Mouse (Mus musculus): ENCODE measurements around the gene Hbb-bs.
"Not testable (repeated sequence)": the region's sequence is repeated elsewhere in the genome, so short reads cannot be mapped to it uniquely, and the experiment has no call there.

The Hbb-bs gene

DNA sequence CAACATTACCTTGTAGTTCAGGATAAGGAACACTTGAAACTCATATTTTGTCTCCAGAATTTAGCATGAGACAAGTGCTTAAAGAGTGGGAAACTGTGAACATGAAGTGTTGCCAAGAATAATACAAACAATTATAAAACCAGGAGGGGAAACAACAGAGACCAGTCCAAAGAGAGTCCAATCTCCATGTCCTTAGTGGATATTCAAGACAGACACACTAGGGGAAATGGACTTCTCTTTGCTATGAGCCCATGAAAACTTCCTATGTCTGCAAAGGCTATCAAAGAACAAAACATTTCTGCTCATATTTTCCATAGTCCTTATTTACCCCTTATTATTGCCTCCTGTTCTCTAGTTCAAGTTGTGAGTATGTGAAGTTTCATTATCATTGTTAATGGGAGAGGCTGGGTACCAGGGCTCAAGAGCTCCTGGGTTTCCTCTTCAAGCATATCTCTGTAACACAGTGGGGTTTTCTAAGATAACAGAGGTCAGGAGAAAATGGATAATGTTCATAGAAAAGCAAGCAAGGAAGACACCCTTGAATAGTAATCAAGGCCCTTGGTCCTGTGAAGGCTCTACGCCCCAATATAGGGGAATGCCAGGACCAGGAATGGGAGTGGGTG is 16.6 kb downstream of the Hbb-bs start:
- DNase-seq (ENCODE audit: low spot score in 2 of 2), result no peak

DNA sequence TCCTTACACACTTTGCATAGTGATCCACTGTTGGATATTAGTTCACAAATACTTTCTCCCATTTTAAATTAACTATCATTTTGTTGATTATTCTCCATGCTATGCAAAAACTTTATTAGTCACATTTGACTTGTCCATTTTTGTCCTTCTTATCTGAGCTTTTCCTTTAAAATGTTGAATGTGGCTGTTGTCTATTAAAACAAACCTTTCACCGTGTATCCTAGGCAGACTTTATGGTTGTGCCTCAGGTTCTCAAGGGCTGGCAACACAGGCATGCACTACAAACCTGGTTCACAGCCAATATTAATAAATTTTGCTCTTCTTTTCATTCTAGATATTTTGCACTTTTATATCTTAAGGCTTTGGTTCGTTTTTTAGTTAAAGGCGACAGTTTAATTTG is 17.1 kb downstream of the Hbb-bs start:
- DNase-seq (ENCODE audit: low spot score in 2 of 2), result no peak

DNA sequence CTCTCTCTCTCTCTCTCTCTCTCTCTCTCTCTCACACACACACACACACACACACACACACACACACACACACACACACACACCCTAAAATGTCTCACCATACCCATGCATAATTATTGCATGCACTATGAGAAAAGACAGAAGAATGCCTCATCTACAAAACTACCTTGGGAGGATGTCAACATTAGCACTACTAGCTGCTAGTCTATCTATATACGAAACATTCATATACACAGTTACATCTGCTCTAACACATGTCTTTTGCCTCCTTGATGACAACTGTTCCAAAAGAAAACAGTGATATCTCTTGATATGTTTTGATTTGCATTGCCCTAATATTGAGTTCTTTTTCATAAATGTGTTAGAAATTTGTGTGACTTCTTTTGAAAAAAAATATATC is 17.6 kb downstream of the Hbb-bs start:
- no peak for DNase-seq (ENCODE audit: low spot score in 2 of 2)

DNA sequence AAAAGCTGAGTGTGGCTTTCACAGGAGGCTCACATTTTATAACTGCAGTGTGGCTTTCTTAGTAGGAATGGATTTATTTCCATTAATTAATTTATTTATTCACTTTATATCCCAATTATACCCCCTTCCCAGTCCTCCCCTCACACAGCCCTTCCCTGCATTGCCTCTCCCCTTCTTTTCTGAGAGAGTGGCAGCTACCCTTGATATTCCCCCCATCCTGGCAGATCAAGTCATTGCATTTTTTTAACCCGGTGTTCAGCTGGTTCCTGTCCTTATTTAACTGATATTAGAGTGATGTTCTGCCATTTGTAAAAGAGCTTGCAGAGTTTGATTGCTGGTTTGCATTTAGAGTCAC is 18.1 kb downstream of the Hbb-bs start:
- no peak for DNase-seq (ENCODE audit: low spot score in 2 of 2)

DNA sequence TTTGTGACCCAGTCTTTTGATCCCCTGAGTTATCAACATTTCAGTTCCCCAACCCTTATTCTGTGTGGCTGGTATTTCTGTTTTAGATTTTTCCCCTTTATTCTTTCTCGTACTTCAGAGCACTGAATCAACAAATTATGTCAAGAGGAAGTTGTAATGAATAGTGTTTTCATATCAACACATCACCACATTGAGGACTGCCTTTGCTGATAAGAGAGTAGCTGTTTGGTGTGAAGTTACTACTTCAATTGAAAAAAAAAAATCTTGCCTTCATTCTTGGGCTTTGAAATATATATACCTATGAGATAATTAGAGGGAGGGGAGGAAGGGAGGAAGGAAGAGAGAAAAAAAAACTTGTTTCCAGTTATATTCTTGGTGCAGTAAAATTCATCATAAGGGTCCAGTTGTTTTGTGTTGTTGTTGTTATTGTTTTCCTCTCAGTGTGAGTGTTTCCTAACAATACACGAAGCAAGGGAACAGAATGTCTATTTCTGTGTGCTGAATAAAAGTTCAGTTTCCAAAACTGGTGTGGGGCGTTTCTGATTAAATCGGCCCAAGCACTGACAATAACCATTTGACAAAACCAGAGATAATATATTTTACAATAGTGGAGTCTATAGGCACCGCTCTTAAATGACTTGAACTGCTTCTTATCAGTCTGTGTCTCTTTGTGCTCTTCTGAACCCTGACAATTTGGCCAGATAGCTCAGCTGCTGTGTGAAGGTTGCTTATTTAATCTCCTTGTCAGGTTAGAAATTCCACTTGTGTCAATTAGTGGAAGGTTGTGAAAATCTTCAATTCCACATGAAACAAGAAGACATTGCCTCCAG is 18.7 kb downstream of the Hbb-bs start:
- no peak for DNase-seq (ENCODE audit: low spot score in 2 of 2)

DNA sequence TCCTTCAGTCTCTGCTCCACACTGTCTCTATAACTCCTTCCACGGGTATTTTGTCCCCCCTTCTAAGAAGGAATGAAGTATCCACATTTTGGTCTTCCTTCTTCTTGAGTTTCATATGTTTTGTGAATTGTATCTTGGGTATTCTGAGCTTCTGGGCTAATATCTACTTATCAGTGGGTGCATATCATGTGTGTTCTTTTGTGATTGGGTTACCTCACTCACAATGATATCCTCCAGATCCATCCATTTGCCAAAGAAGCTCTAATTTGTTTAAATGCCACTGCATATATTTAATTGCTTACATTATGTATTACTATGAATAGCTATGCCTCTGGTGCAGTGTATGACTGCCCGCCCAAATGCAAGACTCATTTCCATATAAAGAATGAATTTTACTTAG is 19.8 kb downstream of the Hbb-bs start:
- DNase-seq (ENCODE audit: low spot score in 2 of 2), result not testable (repeated sequence)

DNA sequence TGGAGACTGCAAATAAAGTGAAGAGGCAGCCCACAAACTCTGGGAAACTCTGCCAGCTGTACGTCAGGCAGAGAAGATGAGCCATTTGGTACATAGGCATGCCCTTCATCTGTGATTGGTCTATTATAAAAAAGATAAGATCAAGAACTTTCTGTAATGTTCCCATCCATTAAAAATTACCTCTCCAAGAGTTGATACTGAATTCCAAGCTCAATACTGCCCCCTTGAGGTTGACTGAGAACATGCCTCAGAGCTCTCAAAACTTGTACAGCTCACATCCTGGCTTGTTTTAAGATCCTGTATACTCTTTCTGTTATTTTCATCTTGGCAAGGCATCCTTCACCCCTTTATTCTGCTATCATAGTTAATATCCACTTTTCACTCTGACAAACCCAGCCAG is 21.0 kb downstream of the Hbb-bs start:
- DNase-seq (ENCODE audit: low spot score in 2 of 2), result no peak

DNA sequence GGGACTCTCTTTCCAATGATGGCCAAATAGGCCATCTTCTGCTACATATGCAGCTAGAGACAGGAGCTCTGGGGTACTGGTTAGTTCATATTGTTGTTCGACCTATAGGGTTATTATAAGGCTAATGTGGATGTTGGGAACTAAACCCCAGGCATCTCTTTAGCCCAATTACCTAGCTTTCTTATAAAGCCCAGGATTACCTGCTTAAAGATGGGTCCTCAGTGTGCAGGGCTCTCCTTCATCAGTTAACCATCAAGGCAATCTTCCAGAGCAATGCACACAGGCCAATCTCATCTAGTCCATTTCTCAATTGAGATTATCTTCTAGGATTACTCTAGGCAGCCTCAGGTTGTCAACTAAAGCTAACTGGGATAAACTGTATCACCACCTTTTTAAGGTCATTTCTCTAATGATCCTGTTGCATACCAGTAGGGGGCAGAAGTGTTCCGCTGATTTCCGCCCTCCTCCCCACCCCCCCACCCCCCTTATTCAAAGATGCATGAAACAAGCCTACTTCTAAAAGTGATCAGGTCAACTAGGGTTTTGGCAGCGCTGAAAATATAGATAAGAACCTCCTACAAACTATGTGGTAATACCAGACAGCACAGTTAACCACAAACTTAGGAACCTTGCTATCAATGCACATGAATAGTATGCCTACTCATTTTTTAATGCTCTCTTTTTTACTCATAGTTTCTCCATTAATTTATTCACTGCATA is 35.1 kb downstream of the Hbb-bs start:
- DNase-seq (ENCODE audit: low spot score in 2 of 2), result no peak

DNA sequence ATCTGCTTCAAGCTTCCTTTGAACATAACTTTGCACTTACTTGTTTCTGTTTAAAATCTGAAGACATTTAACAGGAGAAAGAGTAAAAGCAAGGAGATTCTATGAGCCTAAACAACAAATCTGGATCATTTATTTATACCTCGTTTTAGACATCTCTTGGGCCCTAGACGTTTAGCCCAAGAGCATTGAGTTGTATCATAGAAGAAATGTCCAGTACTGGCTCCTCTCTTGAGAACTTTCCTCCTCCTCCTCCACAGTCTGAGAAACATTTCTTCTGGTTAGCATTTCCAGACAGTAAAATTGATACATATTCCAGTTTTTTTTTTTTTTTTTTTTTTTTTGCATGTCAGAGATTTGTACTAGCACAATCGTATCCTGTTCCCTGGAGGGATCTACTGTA is 36.2 kb downstream of the Hbb-bs start, which contains the start of gene Olfr67:
TSS of gene Olfr67 (minus strand) at position 101 of the 400 bp plus-strand sequence.
- DNase-seq (ENCODE audit: low spot score in 2 of 2), result no peak

DNA sequence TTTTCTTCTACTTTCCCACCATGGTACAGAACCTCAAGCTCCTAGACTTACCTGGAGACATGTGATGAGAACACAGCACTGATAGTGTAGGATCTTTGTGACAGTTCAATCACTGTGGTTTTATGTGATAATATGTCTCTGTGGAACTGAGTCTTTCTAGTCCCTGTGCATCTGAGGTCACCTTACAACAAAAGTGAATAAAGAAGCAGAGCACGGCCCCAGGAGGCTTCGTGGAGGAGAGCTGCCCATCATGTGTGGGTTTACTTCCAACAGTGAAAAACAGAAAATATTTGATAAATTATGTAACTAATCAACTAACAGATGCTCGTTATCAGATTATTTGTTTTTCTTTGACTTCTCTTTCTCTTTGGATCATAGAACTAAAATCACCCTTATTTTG is 48.3 kb downstream of the Hbb-bs start, which contains the start of gene Olfr68:
TSS of gene Olfr68 (minus strand) at position 101 of the 400 bp plus-strand sequence.
- no peak for DNase-seq (ENCODE audit: low spot score in 2 of 2)

DNA sequence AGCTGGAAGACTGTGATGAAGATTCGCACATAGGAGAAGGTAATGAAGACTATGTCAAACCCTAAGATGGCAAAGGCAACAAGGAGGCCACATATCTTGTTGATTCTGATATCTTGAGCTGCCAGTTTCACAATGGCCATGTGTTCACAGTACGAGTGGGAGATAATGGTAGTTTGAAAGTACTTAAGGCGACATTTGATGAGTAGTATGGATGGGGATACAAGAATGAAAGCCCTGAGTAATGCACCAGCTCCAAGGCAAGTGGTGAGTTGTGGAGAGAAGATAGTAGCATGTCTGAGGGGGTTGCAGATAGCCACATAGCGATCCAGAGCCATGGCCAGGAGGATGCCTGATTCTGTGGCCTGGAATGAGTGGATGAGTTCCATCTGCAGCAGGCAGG is 50.2 kb downstream of the Hbb-bs start:
- not testable (repeated sequence) for DNase-seq (ENCODE audit: low spot score in 2 of 2)
